Mouse (Mus musculus) midbrain, embryonic 16.5 days (tissue): Measurements from ENCODE around the gene Gm27029. TPM values are rescaled to one million over a fixed set of nuclear protein-coding genes. Genes with fewer than 3 reads are reported as not detected.
"Not testable (repeated sequence)": the region's sequence is repeated elsewhere in the genome, so short reads cannot be mapped to it uniquely, and the experiment has no call there.

Experiments
- ATAC-seq: fragments of 200-750 bp; cut with Nextera tagmentation; 2 replicates; pipeline ENCODE4 v1.8.0; 2017; ENCODE audit warnings: moderate TSS enrichment
- H3K27ac ChIP-seq: fragments of 300-500 bp; sonication (generic); 2 replicates; pipeline ENCODE4 v1.5.1; 2014; ENCODE audit warnings: mild to moderate bottlenecking, low read length, mixed read lengths
- H3K27me3 ChIP-seq: fragments of 300-500 bp; sonication (generic); 2 replicates; pipeline ENCODE4 v1.6.1; 2014; ENCODE audit warnings: low read depth, low read length, mixed read lengths; ENCODE audit not compliant: control insufficient read depth, insufficient read depth
- H3K36me3 ChIP-seq: fragments of 300-500 bp; sonication (generic); 2 replicates; pipeline ENCODE4 v1.6.1; 2014; ENCODE audit warnings: mild to moderate bottlenecking, low read length, moderate library complexity, mixed read lengths; ENCODE audit not compliant: control insufficient read depth, insufficient read depth
- H3K4me1 ChIP-seq: fragments of 300-500 bp; sonication (generic); 2 replicates; pipeline ENCODE4 v1.6.1; 2014; ENCODE audit warnings: mild to moderate bottlenecking, low read length, mixed read lengths; ENCODE audit not compliant: control insufficient read depth, insufficient read depth
- H3K4me2 ChIP-seq: fragments of 300-500 bp; sonication (generic); 2 replicates; pipeline ENCODE4 v1.6.1; 2014; ENCODE audit warnings: mild to moderate bottlenecking, low read length, mixed read lengths
- H3K4me3 ChIP-seq: fragments of 300-500 bp; sonication (generic); 2 replicates; pipeline ENCODE4 v1.5.1; 2014; ENCODE audit warnings: low read depth, mild to moderate bottlenecking, low read length, moderate library complexity, mixed read lengths
- H3K9ac ChIP-seq: fragments of 300-500 bp; sonication (generic); 2 replicates; pipeline ENCODE4 v1.6.1; 2014; ENCODE audit warnings: low read depth, low read length, mixed read lengths
- H3K9me3 ChIP-seq: fragments of 300-500 bp; sonication (generic); replicated peaks from 2 replicates; pipeline ENCODE4 v1.6.1; 2014; ENCODE audit warnings: mild to moderate bottlenecking, low read length, mixed read lengths; ENCODE audit not compliant: control insufficient read depth, poor library complexity, severe bottlenecking
- WGBS: fragments of 180-500 bp; shearing (Covaris S2); extraction: QIAGEN DNeasy Blood & Tissue Kit; methylation state at CpG from one replicate; pipeline ENCODE4 v1.1.7; 2014; 5-methylcytosine and 5-hydroxymethylcytosine counted together
- polyA plus RNA-seq: library from polyadenylated mRNA; unstranded; fragments of >200 nt; fragmentation: Nextera tagmentation; extraction: Ambion mirVana; gene quantifications from 2 replicates; pipeline ENCODE4 v1.2.1, GENCODE M21; 2015

The Gm27029 gene
- polyA plus RNA-seq, 1 experiment from 2014 or later = 7.0 TPM

GRCm38 (mm10) chr11:101449596-101449995, 25.0 kb upstream of the Gm27029 start:
- H3K9ac ChIP-seq, H3K4me3 ChIP-seq, H3K4me2 ChIP-seq, ATAC-seq, H3K27ac ChIP-seq, H3K4me1 ChIP-seq, H3K36me3 ChIP-seq, H3K9me3 ChIP-seq, H3K27me3 ChIP-seq: not testable (repeated sequence)
- WGBS = 86% methylated on average over 4 of the region's 4 CpGs

- H3K27ac ChIP-seq = no peak overlapping the region
- H3K4me3 ChIP-seq = no peak overlapping the region
- H3K4me1 ChIP-seq = peaks cover 4% of the 10 kb centered on the region; the same call in 1 of the 2 replicates
- H3K4me2 ChIP-seq = no peak overlapping the region
- no peak overlapping the region for H3K9ac ChIP-seq
- no peak for ATAC-seq
- 86% methylated on average over 4 of the region's 4 CpGs for WGBS
- peaks cover 12% of the 10 kb centered on the region for H3K36me3 ChIP-seq
- H3K27me3 ChIP-seq = no peaks in the 10 kb centered on the region
- no peaks in the 10 kb centered on the region for H3K9me3 ChIP-seq
Observed at GRCm38 (mm10) chr11:101448899-101449298, 24.3 kb upstream of the Gm27029 start.

- peak within 1 kb of the TSS; percentile 19; the same call in 1 of the 2 replicates for H3K4me2 ChIP-seq
- peak within 1 kb of the TSS; percentile 11 for H3K4me3 ChIP-seq
- ATAC-seq = no peak
- WGBS = 44% methylated on average over 10 of the region's 10 CpGs
- no peak within 1 kb of the TSS for H3K27ac ChIP-seq
- H3K9ac ChIP-seq = no peak within 1 kb of the TSS
- peaks cover 10% of the 10 kb centered on the region for H3K4me1 ChIP-seq
- no peaks in the 10 kb centered on the region for H3K27me3 ChIP-seq
- H3K9me3 ChIP-seq = no peaks in the 10 kb centered on the region
- peaks cover 16% of the 10 kb centered on the region for H3K36me3 ChIP-seq
Observed at GRCm38 (mm10) chr11:101448274-101448746, 23.7 kb upstream of the Gm27029 start, which contains the start of gene Ifi35. Gene Ifi35 (plus strand): TSS chr11:101448407.

DNA sequence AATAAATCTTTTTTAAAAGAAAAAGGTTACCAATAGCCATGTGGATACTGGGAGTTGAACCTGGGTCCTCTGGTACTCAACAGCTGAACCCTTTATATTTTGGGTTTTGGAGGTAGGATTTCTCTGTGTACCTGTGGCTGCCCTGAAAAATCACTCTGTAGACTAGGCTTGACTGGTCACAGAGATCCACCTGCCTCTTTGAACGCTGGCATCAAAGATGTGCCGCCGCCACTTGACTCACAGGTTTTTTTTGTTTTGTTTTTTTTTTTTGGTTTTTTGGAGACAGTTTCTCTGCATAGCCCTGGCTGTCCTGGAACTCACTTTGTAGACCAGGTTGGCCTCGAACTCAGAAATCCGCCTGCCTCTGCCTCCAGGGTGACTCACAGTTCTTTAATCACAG, 23.2 kb upstream of the Gm27029 start:
- ATAC-seq = no peak
- Histone ChIP-seq H3K27me3 (no peaks in the 10 kb centered on the region), H3K4me2 (no peak overlapping the region), H3K9ac (no peak overlapping the region), H3K9me3 (no peaks in the 10 kb centered on the region), H3K27ac (no peak overlapping the region), H3K4me1 (peaks cover 14% of the 10 kb centered on the region), H3K4me3 (no peak overlapping the region), H3K36me3 (peaks cover 16% of the 10 kb centered on the region)
- WGBS = 87% methylated on average over 5 of the region's 5 CpGs

- ATAC-seq = not testable (repeated sequence)
Observed at GRCm38 (mm10) chr11:101446860-101447259, 22.3 kb upstream of the Gm27029 start.

GRCm38 (mm10) chr11:101446319-101446718, 21.7 kb upstream of the Gm27029 start:
- H3K27ac ChIP-seq = no peak overlapping the region

More at GRCm38 (mm10) chr11:101446860-101447259, 22.3 kb upstream of the Gm27029 start:
- H3K4me3 ChIP-seq, H3K27me3 ChIP-seq, H3K27ac ChIP-seq, H3K9me3 ChIP-seq, H3K4me2 ChIP-seq, H3K9ac ChIP-seq: not testable (repeated sequence)
- Histone ChIP-seq H3K36me3 (peaks cover 16% of the 10 kb centered on the region), H3K4me1 (peaks cover 14% of the 10 kb centered on the region)
- 94% methylated on average over 8 of the region's 8 CpGs for WGBS

GRCm38 (mm10) chr11:101442760-101443159, 18.2 kb upstream of the Gm27029 start:
- Histone ChIP-seq H3K27me3 (no peaks in the 10 kb centered on the region), H3K36me3 (peaks cover 16% of the 10 kb centered on the region), H3K27ac (peak overlapping the region; percentile 86), H3K9ac (peak overlapping the region; percentile 69), H3K4me3 (peak overlapping the region; percentile 59), H3K4me2 (peak overlapping the region; percentile 84), H3K9me3 (no peaks in the 10 kb centered on the region), H3K4me1 (peaks cover 14% of the 10 kb centered on the region)
- ATAC-seq = peak; percentile 8; the same call in 1 of the 2 replicates
- WGBS = 1% methylated on average over 14 of the region's 14 CpGs

More at GRCm38 (mm10) chr11:101446319-101446718, 21.7 kb upstream of the Gm27029 start:
- Histone ChIP-seq H3K4me1 (peaks cover 14% of the 10 kb centered on the region), H3K36me3 (peaks cover 16% of the 10 kb centered on the region), H3K9ac (no peak overlapping the region), H3K4me3 (no peak overlapping the region), H3K4me2 (no peak overlapping the region), H3K27me3 (no peaks in the 10 kb centered on the region), H3K9me3 (no peaks in the 10 kb centered on the region)
- ATAC-seq = no peak
- WGBS = 93% methylated on average over 1 of the region's 1 CpGs

DNA sequence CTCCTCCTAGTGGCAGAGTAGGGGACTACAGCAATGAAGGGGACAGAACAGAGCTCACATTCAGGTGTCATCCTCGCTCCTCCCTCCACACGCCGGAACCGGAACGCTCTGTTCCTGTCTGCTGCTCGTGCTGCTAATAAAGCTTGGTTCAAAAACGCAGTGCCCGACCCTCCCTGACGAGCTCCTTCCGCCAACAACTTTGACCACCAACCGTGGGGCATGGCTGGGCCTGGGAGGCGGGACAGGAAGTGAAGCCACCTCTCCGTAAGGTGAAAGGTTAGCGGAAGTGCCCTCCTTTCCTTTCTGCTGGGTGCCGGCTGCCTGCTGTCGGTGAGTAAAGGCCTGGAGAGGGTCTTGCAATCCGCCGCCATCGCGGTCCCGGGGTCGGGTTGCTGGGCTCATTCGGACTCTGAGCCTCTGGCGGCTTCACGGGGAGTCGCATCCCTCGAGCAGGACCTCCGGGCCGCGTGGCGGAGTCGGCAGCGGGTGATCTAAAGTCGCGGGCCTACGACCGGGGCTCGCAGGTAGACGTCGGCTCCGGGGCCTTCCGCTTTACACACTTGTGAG, 17.6 kb upstream of the Gm27029 start, which contains the start of gene Rpl27:
Gene Rpl27, plus strand, starts transcription at position 172 of the 567 bp plus-strand sequence.
- Histone ChIP-seq H3K27me3 (no peaks in the 10 kb centered on the region), H3K36me3 (peaks cover 16% of the 10 kb centered on the region), H3K4me2 (peak within 1 kb of the TSS; percentile 84), H3K4me3 (peak within 1 kb of the TSS; percentile 59), H3K27ac (peak within 1 kb of the TSS; percentile 86), H3K9me3 (no peaks in the 10 kb centered on the region), H3K9ac (peak within 1 kb of the TSS; percentile 69), H3K4me1 (peaks cover 14% of the 10 kb centered on the region)
- 0% methylated on average over 42 of the region's 42 CpGs for WGBS
- ATAC-seq = peak; percentile 98

DNA sequence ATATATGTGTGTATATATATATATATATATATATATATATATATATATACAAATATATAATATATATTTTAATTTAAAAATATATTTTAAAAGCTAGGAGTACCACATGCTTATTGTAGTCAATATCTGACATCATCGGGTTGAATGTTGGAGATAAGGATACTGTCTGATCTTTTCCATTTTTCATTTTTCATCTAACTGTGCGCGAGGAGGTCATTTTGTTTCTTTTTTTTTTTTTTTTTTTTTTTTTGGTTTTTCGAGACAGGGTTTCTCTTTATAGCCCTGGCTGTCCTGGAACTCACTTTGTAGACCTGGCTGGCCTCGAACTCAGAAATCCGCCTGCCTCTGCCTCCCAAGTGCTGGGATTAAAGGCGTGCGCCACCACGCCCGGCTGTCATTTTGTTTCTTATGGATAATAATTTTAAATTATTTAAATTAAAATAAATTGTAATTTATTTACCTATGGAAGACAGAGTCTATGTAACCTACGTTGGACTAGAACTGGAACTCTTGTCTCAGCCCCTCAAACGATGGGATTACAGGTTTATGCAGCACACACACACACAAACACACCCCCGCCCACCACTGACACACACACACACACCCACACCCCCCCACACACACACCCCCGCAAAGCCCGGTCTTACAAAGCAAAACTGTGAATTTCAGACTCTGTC, 17.0 kb upstream of the Gm27029 start:
- Histone ChIP-seq H3K27ac (peak overlapping the region; percentile 58; the same call in 1 of the 2 replicates), H3K4me3 (peak overlapping the region; percentile 59)

More for the DNA sequence above, 17.0 kb upstream of the Gm27029 start:
- H3K9ac ChIP-seq, H3K9me3 ChIP-seq, H3K27me3 ChIP-seq: not testable (repeated sequence)
- H3K36me3 ChIP-seq = peaks cover 16% of the 10 kb centered on the region
- whole genome bisulfite sequencing = 36% methylated on average over 14 of the region's 15 CpGs
- peak overlapping the region; percentile 49 for H3K4me2 ChIP-seq
- ATAC-seq = peak; percentile 65; the same call in 1 of the 2 replicates
- H3K4me1 ChIP-seq = peaks cover 14% of the 10 kb centered on the region
